Mouse (Mus musculus) adrenal gland, adult (tissue): ENCODE measurements around the gene Tmem210.

Source experiments
- DNase-seq, 2 experiments: peaks; one replicate each; pipeline ENCODE4 v3.0.0; 2022 to 2023; ENCODE audit warnings: low spot score in 1 of 2; ENCODE audit not compliant: inconsistent age in 2 of 2

Gene Tmem210

GRCm38 (mm10) chr2:25338303-25338702 lies 50.4 kb downstream of the Tmem210 start:
- DNase-seq: no peak
